Mouse (Mus musculus) myocyte (in vitro differentiated cells): ENCODE results near the gene Atg4c. TPM values are rescaled to one million over a fixed set of nuclear protein-coding genes. Genes with fewer than 3 reads are reported as not detected.

ENCODE experiments used
- H3K27me3 ChIP-seq: one replicate; pipeline ENCODE4 v1.6.1; 2011; ENCODE audit not compliant: control insufficient read depth, insufficient read depth, insufficient read length
- H3K36me3 ChIP-seq: one replicate; pipeline ENCODE4 v1.6.1; 2011; ENCODE audit not compliant: control insufficient read depth, insufficient read depth
- H3K4me2 ChIP-seq: one replicate; pipeline ENCODE4 v1.6.1; 2011; ENCODE audit warnings: low read depth, control low read depth
- H3K4me3 ChIP-seq: one replicate; pipeline ENCODE4 v1.5.1; 2011; ENCODE audit warnings: mild to moderate bottlenecking, control low read depth, moderate library complexity
- H3K79me2 ChIP-seq: one replicate; pipeline ENCODE4 v1.6.1; 2011; ENCODE audit not compliant: control insufficient read depth, insufficient read depth
- H3ac ChIP-seq: one replicate; pipeline ENCODE4 v1.6.1; 2011; ENCODE audit not compliant: control insufficient read depth, insufficient read length
- CEBPB ChIP-seq: IDR thresholded peaks from 2 replicates; pipeline ENCODE4 v1.6.1; 2011; ENCODE audit warnings: mild to moderate bottlenecking, moderate library complexity; ENCODE audit not compliant: poor library complexity, insufficient read depth, severe bottlenecking
- E2F4 ChIP-seq: IDR thresholded peaks from one replicate; pipeline ENCODE4 v1.6.1; 2011; ENCODE audit warnings: mild to moderate bottlenecking, control low read depth, moderate library complexity; ENCODE audit not compliant: insufficient read depth
- MAX ChIP-seq: IDR thresholded peaks from one replicate; pipeline ENCODE4 v1.6.1; 2011; ENCODE audit warnings: low read depth, mild to moderate bottlenecking, control low read depth
- MYOD1 ChIP-seq, 3 experiments: IDR thresholded peaks; one replicate each; pipeline ENCODE4 v1.6.1; 2011; ENCODE audit warnings: control low read depth in 2 of 3, low read depth in 2 of 3, mild to moderate bottlenecking in 2 of 3, moderate library complexity in 1 of 3; ENCODE audit not compliant: insufficient read length in 2 of 3, control insufficient read depth in 1 of 3
- MYOG ChIP-seq, 3 experiments: IDR thresholded peaks; one replicate each; pipeline ENCODE4 v1.6.1; 2011; ENCODE audit warnings: control low read depth in 2 of 3, low read depth in 2 of 3, mild to moderate bottlenecking in 2 of 3; ENCODE audit not compliant: insufficient read length in 2 of 3, control insufficient read depth in 1 of 3, insufficient read depth in 1 of 3
- POLR2A ChIP-seq: IDR thresholded peaks from one replicate; pipeline ENCODE4 v1.6.1; 2011; ENCODE audit warnings: low read depth, mild to moderate bottlenecking, control low read depth, moderate library complexity; ENCODE audit not compliant: insufficient read length
- POLR2AphosphoS2 ChIP-seq: IDR thresholded peaks from one replicate; pipeline ENCODE4 v1.6.1; 2011; ENCODE audit warnings: low read depth, control low read depth; ENCODE audit not compliant: insufficient read length
- REST ChIP-seq: IDR thresholded peaks from one replicate; pipeline ENCODE4 v1.6.1; 2011; ENCODE audit warnings: mild to moderate bottlenecking, control low read depth, moderate library complexity; ENCODE audit not compliant: insufficient read depth, insufficient read length
- SRF ChIP-seq: IDR thresholded peaks from one replicate; pipeline ENCODE4 v1.6.1; 2011; ENCODE audit warnings: low read depth; ENCODE audit not compliant: control insufficient read depth, insufficient read length
- TCF12 ChIP-seq: IDR thresholded peaks from one replicate; pipeline ENCODE4 v1.6.1; 2011; ENCODE audit warnings: mild to moderate bottlenecking, control low read depth; ENCODE audit not compliant: poor library complexity, insufficient read depth, severe bottlenecking
- TCF3 ChIP-seq: IDR thresholded peaks from one replicate; pipeline ENCODE4 v1.6.1; 2011; ENCODE audit warnings: low read depth, control low read depth; ENCODE audit not compliant: insufficient read length
- USF1 ChIP-seq: IDR thresholded peaks from one replicate; pipeline ENCODE4 v1.6.1; 2011; ENCODE audit warnings: low read depth, mild to moderate bottlenecking, control low read depth, moderate library complexity
- polyA plus RNA-seq: library from polyadenylated mRNA; unstranded; fragments of >200 nt; fragmentation: generic; extraction: Trizol; gene quantifications from one replicate; pipeline ENCODE4 v1.2.1, GENCODE M21; 2012; ENCODE audit warnings: missing spikeins

Atg4c gene
- polyA plus RNA-seq, 1 experiment: 3.5 TPM

GRCm38 (mm10) chr4:99227226-99227625 lies 33.5 kb downstream of the Atg4c start:
- H3K27me3 ChIP-seq: no peaks in the 10 kb centered on the region
- H3K4me3 ChIP-seq: no peak overlapping the region
- H3K36me3 ChIP-seq: no peaks in the 10 kb centered on the region
- H3K79me2 ChIP-seq: no peaks in the 10 kb centered on the region
- H3ac ChIP-seq: no peak overlapping the region
- no peak overlapping the region for H3K4me2 ChIP-seq
- no peak for TF ChIP-seq POLR2AphosphoS2
- TF ChIP-seq TCF12: no peak
- TF ChIP-seq E2F4: no peak
- TF ChIP-seq USF1: no peak
- TF ChIP-seq MYOD1 (IDR thresholded peaks at IDR 0.05; ENCODE audit: control insufficient read depth in 1 of 3, insufficient read length in 2 of 3, low read depth in 2 of 3): no peak
- TF ChIP-seq SRF: no peak

GRCm38 (mm10) chr4:99229371-99229770 lies 35.6 kb downstream of the Atg4c start:
- no peaks in the 10 kb centered on the region for H3K79me2 ChIP-seq
- H3K4me2 ChIP-seq: no peak overlapping the region
- H3K27me3 ChIP-seq: no peaks in the 10 kb centered on the region
- no peak overlapping the region for H3ac ChIP-seq
- no peak for TF ChIP-seq E2F4
- TF ChIP-seq TCF3: no peak
- no peak for TF ChIP-seq POLR2AphosphoS2
- no peak for TF ChIP-seq MYOD1 (IDR thresholded peaks at IDR 0.05; ENCODE audit: control insufficient read depth in 1 of 3, insufficient read length in 2 of 3, low read depth in 2 of 3)
- TF ChIP-seq MYOG (IDR thresholded peaks at IDR 0.05; ENCODE audit: control insufficient read depth in 1 of 3, insufficient read depth in 1 of 3, insufficient read length in 2 of 3, low read depth in 2 of 3): no peak
- no peak for TF ChIP-seq USF1
- no peak for TF ChIP-seq SRF
- no peak for TF ChIP-seq TCF12
- no peak for TF ChIP-seq POLR2A
- no peak for TF ChIP-seq REST
- no peak for TF ChIP-seq MAX
- no peaks in the 10 kb centered on the region for H3K36me3 ChIP-seq
- no peak overlapping the region for H3K4me3 ChIP-seq

- H3K4me2 ChIP-seq: no peak overlapping the region
- H3K27me3 ChIP-seq: no peaks in the 10 kb centered on the region
- H3ac ChIP-seq: no peak overlapping the region
- TF ChIP-seq TCF12 (no peak), E2F4 (no peak), POLR2AphosphoS2 (no peak), MYOG (IDR thresholded peaks at IDR 0.05; ENCODE audit: control insufficient read depth in 1 of 3, insufficient read depth in 1 of 3, insufficient read length in 2 of 3, low read depth in 2 of 3) (no peak), REST (no peak), MAX (no peak), USF1 (no peak), MYOD1 (IDR thresholded peaks at IDR 0.05; ENCODE audit: control insufficient read depth in 1 of 3, insufficient read length in 2 of 3, low read depth in 2 of 3) (no peak), TCF3 (no peak)
- H3K4me3 ChIP-seq: no peak overlapping the region
- H3K79me2 ChIP-seq: no peaks in the 10 kb centered on the region
- no peaks in the 10 kb centered on the region for H3K36me3 ChIP-seq
Observed at GRCm38 (mm10) chr4:99235203-99235856, 41.6 kb downstream of the Atg4c start.

- Histone ChIP-seq H3K27me3 (no peaks in the 10 kb centered on the region), H3K4me3 (no peak overlapping the region), H3K79me2 (no peaks in the 10 kb centered on the region), H3K4me2 (no peak overlapping the region), H3ac (no peak overlapping the region), H3K36me3 (no peaks in the 10 kb centered on the region)
- TF ChIP-seq MAX (no peak), E2F4 (no peak), CEBPB (no peak), TCF3 (no peak), POLR2AphosphoS2 (no peak), MYOD1 (IDR thresholded peaks at IDR 0.05; ENCODE audit: control insufficient read depth in 1 of 3, insufficient read length in 2 of 3, low read depth in 2 of 3) (no peak), SRF (no peak), REST (no peak), TCF12 (no peak), POLR2A (no peak), MYOG (IDR thresholded peaks at IDR 0.05; ENCODE audit: control insufficient read depth in 1 of 3, insufficient read depth in 1 of 3, insufficient read length in 2 of 3, low read depth in 2 of 3) (no peak), USF1 (no peak)
Observed at GRCm38 (mm10) chr4:99238305-99238704, 44.6 kb downstream of the Atg4c start.

DNA sequence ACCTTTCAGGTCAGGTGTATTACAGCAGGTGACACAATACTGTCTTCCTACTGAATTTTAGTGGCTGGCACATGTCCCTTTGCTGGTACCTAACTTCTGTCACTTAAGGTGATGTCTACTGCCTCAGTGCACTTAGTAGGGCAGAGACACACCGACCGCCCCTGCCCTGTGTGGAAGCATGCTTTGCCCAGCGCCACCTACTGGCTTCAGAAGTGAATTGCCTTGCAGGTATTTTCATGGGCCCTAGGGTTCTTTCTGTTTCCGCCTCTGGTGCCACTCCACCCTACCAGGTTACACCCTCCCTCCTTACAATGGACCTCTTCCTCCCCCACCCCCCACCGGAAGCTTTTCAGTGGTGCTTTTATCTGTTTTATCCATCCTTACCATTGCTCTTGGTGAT lies 47.9 kb downstream of the Atg4c start:
- TF ChIP-seq USF1: no peak
- TF ChIP-seq POLR2A: no peak
- no peak for TF ChIP-seq MYOG (IDR thresholded peaks at IDR 0.05; ENCODE audit: control insufficient read depth in 1 of 3, insufficient read depth in 1 of 3, insufficient read length in 2 of 3, low read depth in 2 of 3)
- TF ChIP-seq TCF12: no peak
- no peak for TF ChIP-seq TCF3
- TF ChIP-seq E2F4: no peak
- TF ChIP-seq MYOD1 (IDR thresholded peaks at IDR 0.05; ENCODE audit: control insufficient read depth in 1 of 3, insufficient read length in 2 of 3, low read depth in 2 of 3): no peak
- TF ChIP-seq CEBPB: no peak
- TF ChIP-seq POLR2AphosphoS2: no peak
- TF ChIP-seq MAX: no peak
- TF ChIP-seq SRF: no peak
- no peak for TF ChIP-seq REST
- Histone ChIP-seq H3K4me2 (no peak overlapping the region), H3K4me3 (no peak overlapping the region), H3ac (no peak overlapping the region), H3K79me2 (no peaks in the 10 kb centered on the region), H3K27me3 (no peaks in the 10 kb centered on the region), H3K36me3 (no peaks in the 10 kb centered on the region)
